Mouse (Mus musculus): ENCODE results near the gene Epyc.
"Not testable (repeated sequence)": the region's sequence is repeated elsewhere in the genome, so short reads cannot be mapped to it uniquely, and the experiment has no call there.

Gene Epyc

DNA sequence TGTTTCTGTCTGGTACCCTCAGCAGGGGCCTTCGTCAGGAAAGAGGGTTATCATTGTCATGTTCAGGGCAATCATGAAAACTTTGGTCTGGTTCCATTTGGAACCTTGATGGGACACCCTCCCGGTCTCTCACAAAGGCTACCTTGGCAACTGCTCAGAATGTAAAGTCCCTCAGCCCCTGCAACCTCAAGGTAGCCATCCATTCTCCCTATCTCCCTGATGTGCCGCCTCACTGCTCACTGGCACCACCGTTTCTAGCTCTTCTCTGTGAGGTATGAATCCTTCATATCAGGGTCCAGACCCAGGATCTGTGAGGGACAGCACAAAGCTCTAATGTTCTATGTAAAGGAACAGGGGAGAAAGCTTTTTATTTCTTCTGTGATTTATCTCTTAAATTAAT, 70.7 kb downstream of the Epyc start:
- DNase-seq (ENCODE audit: low spot score in 2 of 2), result no peak

DNA sequence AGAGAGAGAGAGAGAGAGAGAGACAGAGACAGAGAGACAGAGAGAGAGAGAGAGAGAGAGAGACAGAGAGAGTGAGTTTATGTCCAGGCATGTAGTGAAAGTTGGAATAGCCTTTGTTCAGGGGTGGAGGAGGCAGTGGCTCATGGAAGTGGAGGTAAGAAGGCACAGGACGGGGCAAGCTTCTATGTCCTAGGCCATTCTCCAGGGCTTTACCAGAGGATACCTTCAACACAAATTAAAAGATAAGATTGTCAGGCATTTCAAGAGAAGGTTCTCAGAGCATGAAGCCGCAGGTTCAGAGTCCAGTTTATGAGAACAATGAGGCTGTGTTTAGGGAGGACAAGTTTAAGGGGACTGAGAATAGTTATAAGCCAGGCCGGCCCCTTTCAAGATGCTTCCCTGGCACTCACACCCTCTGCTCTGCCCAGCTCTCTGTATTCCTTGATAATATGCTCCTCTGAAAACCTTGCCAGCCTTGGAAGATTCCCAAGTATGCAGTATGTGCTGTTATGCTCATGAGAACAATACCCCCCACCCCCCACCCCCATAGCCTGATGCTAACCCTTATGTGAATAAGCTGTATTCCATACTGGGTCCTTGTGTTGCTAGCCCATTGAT, 71.5 kb downstream of the Epyc start:
- no peak for DNase-seq (ENCODE audit: low spot score in 2 of 2)

DNA sequence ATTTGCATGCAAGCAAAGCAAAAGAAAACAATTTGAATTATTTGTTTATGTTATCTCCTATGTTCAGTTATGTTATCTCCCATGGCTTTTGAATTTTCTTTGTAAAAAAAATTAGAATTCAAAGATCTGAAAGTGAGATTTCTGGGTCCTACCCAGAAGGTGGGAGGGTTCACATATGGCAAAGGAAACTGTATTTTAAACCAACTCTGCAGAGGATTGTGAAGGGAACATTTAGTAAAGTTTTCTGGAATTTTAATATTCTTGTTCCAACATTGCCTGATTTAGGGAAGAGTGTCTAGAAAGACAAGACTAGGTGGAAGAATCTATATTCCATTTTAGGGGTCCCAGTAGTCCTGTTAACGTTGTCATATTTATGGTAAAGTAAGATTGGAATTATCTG, 73.4 kb downstream of the Epyc start:
- DNase-seq (ENCODE audit: low spot score in 2 of 2), result no peak

DNA sequence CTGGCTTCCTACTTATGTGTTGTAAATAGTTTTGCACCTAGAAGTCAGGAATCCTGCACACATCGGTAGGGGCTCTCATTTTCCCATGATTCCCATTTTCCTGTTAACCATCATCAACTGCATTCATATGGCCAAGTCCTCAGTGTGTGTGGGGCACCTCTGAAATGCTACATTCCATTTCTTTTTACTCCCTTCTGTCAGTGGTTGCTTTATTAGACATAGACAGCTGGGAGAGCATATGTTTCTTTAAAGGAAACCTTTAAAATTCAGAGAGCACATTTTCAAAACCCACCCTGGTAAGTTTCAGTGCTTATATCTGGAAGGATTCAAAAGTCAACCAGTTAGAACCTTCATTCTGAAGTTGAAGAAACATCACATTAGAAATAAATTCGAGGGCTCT, 74.2 kb downstream of the Epyc start:
- no peak for DNase-seq (ENCODE audit: low spot score in 2 of 2)

DNA sequence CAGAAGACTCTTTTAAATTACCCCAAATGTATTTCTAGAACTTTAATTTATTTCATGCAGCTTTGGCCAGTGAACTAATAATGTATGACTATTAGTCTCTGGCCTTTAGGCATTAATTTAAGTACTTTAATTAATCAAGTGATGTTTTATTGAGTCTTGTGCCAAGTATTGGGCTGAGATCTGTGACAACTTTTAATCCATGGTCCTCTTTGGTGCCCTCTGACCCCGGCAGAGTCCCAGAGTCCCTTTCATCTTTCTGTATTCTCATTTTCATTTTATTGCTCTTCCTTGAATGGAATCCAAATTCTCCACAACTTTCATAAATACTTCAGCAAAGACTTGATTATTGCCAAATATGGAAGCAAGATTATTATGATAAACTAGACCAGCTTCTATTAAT, 76.8 kb downstream of the Epyc start:
- no peak for DNase-seq (ENCODE audit: low spot score in 2 of 2)

DNA sequence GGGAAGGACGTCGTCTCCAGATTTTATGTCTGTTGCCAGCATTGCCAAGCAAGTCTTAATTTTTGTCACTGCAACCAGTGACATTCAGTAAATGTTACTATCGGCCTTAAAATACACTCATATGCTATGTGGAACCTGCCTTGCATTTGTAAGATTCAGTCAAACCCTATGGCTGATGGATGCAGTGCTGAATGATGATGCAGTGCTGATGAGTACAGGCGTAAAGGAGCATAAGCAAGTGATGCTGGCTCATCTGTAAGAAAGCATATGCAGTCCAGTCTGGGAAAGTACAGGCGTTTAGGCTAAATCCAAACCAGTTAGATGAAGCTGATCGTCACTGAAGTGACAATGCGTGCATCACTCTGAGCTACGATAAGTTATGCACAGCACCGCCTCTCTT, 78.8 kb downstream of the Epyc start:
- no peak for DNase-seq (ENCODE audit: low spot score in 2 of 2)

DNA sequence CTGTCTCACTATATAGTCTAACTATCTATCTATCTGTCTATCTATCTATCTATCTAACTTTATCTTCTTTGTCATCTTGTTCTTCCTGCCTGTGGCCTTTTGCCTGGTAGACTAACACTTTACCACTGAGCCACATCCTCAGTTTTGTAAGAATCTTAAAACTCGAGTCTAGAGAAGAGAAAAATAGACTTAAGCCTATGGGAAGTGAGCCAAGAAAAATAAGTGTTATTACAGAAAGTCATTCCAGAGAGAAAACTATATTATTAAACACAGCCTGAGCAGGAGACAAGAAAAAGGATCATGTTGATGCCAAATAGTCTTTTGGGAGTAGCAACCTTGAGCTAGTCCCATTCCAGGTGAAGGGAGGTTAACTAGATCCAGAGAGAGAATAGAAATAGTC, 82.1 kb downstream of the Epyc start:
- DNase-seq (ENCODE audit: low spot score in 2 of 2), result no peak

DNA sequence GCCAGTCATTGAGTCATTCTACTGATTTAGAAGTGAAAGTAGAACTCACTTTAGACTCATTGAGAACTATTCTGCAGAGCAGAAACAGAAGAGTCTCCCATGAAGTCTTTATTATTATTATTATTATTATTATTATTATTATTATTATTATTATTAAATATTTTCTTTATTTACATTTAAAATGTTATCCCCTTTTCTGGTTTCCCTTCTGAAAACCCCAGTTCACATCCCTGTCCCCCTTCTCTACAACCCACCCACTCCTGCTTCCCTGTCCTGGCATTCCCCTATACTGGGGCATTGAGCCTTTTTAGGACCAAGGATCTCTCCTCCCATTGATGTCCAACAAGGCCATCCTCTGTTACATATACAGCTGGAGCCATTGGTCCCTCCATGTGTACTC, 82.8 kb downstream of the Epyc start, which contains the start of gene C030005K15Rik:
C030005K15Rik (minus strand) TSS at position 101 of the 400 bp plus-strand sequence.
- not testable (repeated sequence) for DNase-seq (ENCODE audit: low spot score in 2 of 2)

All from frontal cortex, postnatal 14 days (tissue).